Mouse (Mus musculus) stomach, postnatal 0 days (tissue): ENCODE data around the gene Habp2. TPM values are rescaled to one million over a fixed set of nuclear protein-coding genes. Genes with fewer than 3 reads are reported as not detected.
A peak's percentile ranks its signal among the peaks of the same experiment; 100 is the strongest.

Experiments
- ATAC-seq: fragments of 200-750 bp; cut with Nextera tagmentation; 2 replicates; pipeline ENCODE4 v1.8.0; 2017; ENCODE audit not compliant: low FRiP score, low TSS enrichment
- DNase-seq: peaks from one replicate; pipeline ENCODE4 v3.0.0-alpha.2; 2016; ENCODE audit warnings: low spot score
- H3K27ac ChIP-seq: fragments of 300-500 bp; sonication (generic); replicated peaks from 2 replicates; pipeline ENCODE4 v1.5.1; 2014; ENCODE audit warnings: mild to moderate bottlenecking, control low read depth
- H3K27me3 ChIP-seq: fragments of 300-500 bp; sonication (generic); 2 replicates; pipeline ENCODE4 v1.6.1; 2014; ENCODE audit warnings: low read length; ENCODE audit not compliant: control insufficient read depth, insufficient read depth
- H3K36me3 ChIP-seq: fragments of 300-500 bp; sonication (generic); 2 replicates; pipeline ENCODE4 v1.6.1; 2014; ENCODE audit warnings: low read length, mixed read lengths; ENCODE audit not compliant: control insufficient read depth, insufficient read depth
- H3K4me1 ChIP-seq: fragments of 300-500 bp; sonication (generic); replicated peaks from 2 replicates; pipeline ENCODE4 v1.6.1; 2014; ENCODE audit warnings: antibody characterized with exemption; ENCODE audit not compliant: control insufficient read depth, insufficient read depth
- H3K4me2 ChIP-seq: fragments of 300-500 bp; sonication (generic); replicated peaks from 2 replicates; pipeline ENCODE4 v1.6.1; 2014; ENCODE audit warnings: low read depth, mild to moderate bottlenecking, control low read depth, moderate library complexity
- H3K4me3 ChIP-seq: fragments of 300-500 bp; sonication (generic); 2 replicates; pipeline ENCODE4 v1.5.1; 2014; ENCODE audit warnings: low read depth, low read length, control low read depth
- H3K9ac ChIP-seq: fragments of 300-500 bp; sonication (generic); 2 replicates; pipeline ENCODE4 v1.6.1; 2014; ENCODE audit warnings: mild to moderate bottlenecking, low read length, control low read depth, mixed read lengths
- H3K9me3 ChIP-seq: fragments of 300-500 bp; sonication (generic); 2 replicates; pipeline ENCODE4 v1.6.1; 2016; ENCODE audit warnings: low read length; ENCODE audit not compliant: control insufficient read depth
- CTCF ChIP-seq: IDR thresholded peaks from 2 replicates; pipeline ENCODE4 v1.5.1; 2016; ENCODE audit warnings: antibody characterized with exemption, low read depth, mild to moderate bottlenecking, moderate library complexity
- EP300 ChIP-seq: optimal IDR thresholded peaks from 2 replicates; pipeline ENCODE3; 2016; ENCODE audit warnings: antibody characterized with exemption
- WGBS: fragments of 180-500 bp; shearing (Covaris S2); extraction: QIAGEN DNeasy Blood & Tissue Kit; methylation state at CpG from one replicate; pipeline ENCODE4 v1.1.7; 2014; 5-methylcytosine and 5-hydroxymethylcytosine counted together
- polyA plus RNA-seq: library from polyadenylated mRNA; unstranded; fragments of >200 nt; fragmentation: Nextera tagmentation; extraction: Ambion mirVana; gene quantifications from 2 replicates; pipeline ENCODE4 v1.2.1, GENCODE M21; 2015

Habp2 gene
- 28.9 and 29.1 TPM in 2 replicates for polyA plus RNA-seq

DNA sequence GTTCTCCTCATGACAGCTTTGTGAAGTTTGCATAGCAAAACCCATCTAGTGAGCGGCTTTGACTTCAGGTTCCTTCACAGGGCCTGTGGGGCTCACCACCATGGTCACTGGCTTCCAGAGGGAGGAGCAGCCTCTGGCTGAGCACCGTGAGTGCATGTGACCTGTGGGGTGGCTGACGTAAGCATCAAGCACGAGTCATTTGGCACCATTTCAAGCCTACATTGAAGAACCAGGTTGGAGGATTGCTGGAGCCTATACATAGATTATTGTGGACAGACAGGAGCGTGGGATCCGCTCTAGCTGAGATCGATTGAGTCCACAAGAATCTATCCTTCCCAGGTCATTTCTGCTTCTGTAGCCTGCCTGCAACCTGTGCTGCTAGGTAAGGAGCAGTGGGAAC lies at the start of gene Habp2:
TSS of gene Habp2 (plus strand) at position 272 of the 400 bp plus-strand sequence.
- peak within 1 kb of the TSS; percentile 38 for H3K4me2 ChIP-seq
- peak; percentile 66 for DNase-seq
- H3K4me3 ChIP-seq, result no peak within 1 kb of the TSS
- peak; percentile 58 for ATAC-seq
- H3K27me3 ChIP-seq, result no peaks in the 10 kb centered on the region
- no peak within 1 kb of the TSS for H3K9ac ChIP-seq
- TF ChIP-seq EP300, result no peak
- TF ChIP-seq CTCF, result no peak
- no peaks in the 10 kb centered on the region for H3K36me3 ChIP-seq
- no peaks in the 10 kb centered on the region for H3K4me1 ChIP-seq
- H3K27ac ChIP-seq, result no peak within 1 kb of the TSS
- no peaks in the 10 kb centered on the region for H3K9me3 ChIP-seq
- WGBS, result 52% methylated on average over 7 of the region's 7 CpGs

DNA sequence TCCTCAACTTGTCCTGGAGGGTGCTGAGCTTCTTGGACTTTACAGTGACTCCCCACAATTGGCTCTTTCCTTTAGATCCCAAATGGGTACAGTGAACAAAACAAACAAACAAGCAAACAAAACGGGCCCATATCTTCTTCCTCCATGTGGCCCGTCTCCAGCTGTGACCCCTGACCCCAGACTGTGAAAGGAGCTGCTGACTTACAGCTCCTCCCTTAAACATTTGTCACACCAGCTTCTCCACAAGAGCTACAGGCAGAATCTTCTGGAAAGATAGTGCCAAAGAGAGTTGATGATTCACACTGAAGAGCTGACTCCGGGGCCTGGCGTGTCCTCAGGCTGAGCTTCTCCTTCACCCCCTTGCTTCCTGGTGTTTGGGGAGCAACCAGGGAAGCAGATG lies 48.4 kb upstream of the Habp2 start:
- Histone ChIP-seq H3K9me3 (no peaks in the 10 kb centered on the region), H3K9ac (no peak overlapping the region), H3K4me2 (no peak overlapping the region), H3K4me1 (no peaks in the 10 kb centered on the region), H3K27me3 (no peaks in the 10 kb centered on the region), H3K36me3 (no peaks in the 10 kb centered on the region), H3K27ac (no peak overlapping the region), H3K4me3 (no peak overlapping the region)
- TF ChIP-seq CTCF, result no peak
- TF ChIP-seq EP300, result no peak
- 53% methylated on average over 4 of the region's 4 CpGs for WGBS
- ATAC-seq (no peak), DNase-seq (no peak)

DNA sequence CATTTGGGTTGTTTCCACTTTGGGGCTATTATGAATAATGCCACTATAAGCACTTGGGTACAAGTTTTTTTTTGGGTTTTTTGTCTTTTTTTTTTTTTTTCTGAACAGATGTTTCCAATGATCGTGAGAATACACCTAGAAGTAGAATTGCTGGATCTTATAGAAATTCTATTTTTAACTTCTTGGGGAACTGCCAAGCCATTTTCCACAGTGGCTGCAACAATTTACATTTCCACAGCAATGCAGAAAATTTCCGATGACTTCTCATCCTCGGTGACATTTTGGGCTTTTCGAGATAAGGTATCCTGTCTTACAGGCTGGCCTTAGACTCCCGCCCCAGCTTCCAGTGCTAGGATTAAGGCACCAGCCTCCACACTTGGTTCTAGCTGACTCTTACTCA lies 41.7 kb upstream of the Habp2 start:
- DNase-seq, result no peak
- no peak overlapping the region for H3K4me2 ChIP-seq
- 56% methylated on average over 5 of the region's 5 CpGs for WGBS

DNA sequence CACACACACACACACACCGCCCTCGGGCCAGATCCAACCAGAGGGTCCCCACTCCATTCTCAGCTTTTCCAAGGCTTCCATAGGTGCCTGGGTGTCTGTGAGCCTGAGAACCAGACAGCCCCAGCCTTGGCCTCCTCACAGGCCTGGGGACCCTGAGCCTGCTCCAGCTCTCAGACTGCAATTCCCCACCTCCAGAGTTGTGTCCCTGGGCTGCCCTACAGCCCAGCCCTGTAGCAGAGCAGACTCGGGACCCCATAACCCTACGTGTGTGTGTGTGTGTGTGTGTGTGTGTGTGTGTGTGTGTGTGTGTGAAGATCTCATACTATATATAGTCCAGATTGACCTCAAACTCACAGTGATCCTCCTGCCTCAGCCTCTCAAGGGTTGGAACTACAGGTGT lies 34.1 kb upstream of the Habp2 start:
- Histone ChIP-seq H3K27me3 (no peaks in the 10 kb centered on the region), H3K27ac (peak overlapping the region; percentile 14), H3K9me3 (no peaks in the 10 kb centered on the region), H3K36me3 (no peaks in the 10 kb centered on the region), H3K4me1 (0 out of 2 replicates have a peak, but pooled peaks cover 3% of the 10 kb centered on the region), H3K4me2 (no peak overlapping the region), H3K4me3 (no peak overlapping the region), H3K9ac (no peak overlapping the region)
- DNase-seq (no peak), ATAC-seq (no peak)
- 54% methylated on average over 4 of the region's 4 CpGs for WGBS
- no peak for TF ChIP-seq EP300
- no peak for TF ChIP-seq CTCF

More for the DNA sequence above, 41.7 kb upstream of the Habp2 start:
- H3K9me3 ChIP-seq, result no peaks in the 10 kb centered on the region
- no peaks in the 10 kb centered on the region for H3K36me3 ChIP-seq
- H3K9ac ChIP-seq, result no peak overlapping the region
- no peak for TF ChIP-seq EP300
- no peak for TF ChIP-seq CTCF
- no peak overlapping the region for H3K27ac ChIP-seq
- ATAC-seq, result no peak
- no peak overlapping the region for H3K4me3 ChIP-seq
- H3K27me3 ChIP-seq, result no peaks in the 10 kb centered on the region
- no peaks in the 10 kb centered on the region for H3K4me1 ChIP-seq

DNA sequence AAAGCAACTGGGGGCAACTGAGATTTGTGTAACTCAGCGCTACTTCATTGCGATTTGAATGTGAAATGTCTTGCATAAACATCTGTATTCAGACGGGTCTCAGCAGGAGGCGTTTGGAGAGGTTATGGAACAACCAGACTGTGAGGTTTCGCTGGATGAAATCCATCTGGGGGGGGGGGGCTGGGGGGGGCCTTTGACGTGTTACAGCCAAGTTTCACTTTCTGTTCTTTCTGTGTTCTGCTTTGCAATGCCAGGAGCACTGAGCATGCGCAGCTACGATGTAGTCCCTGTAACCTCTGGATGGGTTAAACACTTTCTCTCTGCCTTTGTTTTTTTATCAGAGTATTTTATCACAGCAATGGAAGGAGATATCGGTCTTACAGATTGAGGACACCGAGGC lies 33.7 kb upstream of the Habp2 start:
- no peaks in the 10 kb centered on the region for H3K36me3 ChIP-seq
- H3K4me3 ChIP-seq, result no peak overlapping the region
- peak overlapping the region; percentile 35; the same call in 1 of the 2 replicates for H3K4me2 ChIP-seq
- H3K4me1 ChIP-seq, result 0 out of 2 replicates have a peak, but pooled peaks cover 3% of the 10 kb centered on the region
- H3K9me3 ChIP-seq, result no peaks in the 10 kb centered on the region
- H3K27me3 ChIP-seq, result no peaks in the 10 kb centered on the region
- no peak overlapping the region for H3K9ac ChIP-seq
- DNase-seq (peak; percentile 47), ATAC-seq (no peak; the same call in 1 of the 2 replicates)
- 33% methylated on average over 10 of the region's 10 CpGs for WGBS
- peak overlapping the region; percentile 61 for H3K27ac ChIP-seq
- no peak for TF ChIP-seq EP300
- no peak for TF ChIP-seq CTCF

DNA sequence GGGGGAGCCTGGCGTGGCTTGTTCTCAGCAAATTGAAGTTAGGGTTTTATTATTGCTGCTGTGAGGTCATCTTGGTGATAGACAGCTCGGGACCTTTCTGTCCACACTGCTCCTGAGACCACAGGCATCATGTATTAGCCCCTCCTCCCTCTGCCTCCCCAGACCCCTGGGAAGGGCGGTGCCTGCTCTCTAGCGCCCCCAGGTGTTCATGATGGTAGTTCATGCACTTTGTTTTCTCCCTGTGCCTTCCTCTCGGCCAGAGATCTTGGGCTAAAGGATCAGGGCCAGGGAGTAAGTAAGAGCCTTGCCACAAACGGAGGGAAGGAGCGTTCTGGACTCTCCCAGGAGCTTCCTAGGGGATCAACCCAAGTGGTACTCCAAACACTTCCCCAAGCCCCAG lies 32.2 kb upstream of the Habp2 start:
- no peaks in the 10 kb centered on the region for H3K36me3 ChIP-seq
- ATAC-seq (peak; percentile 39; the same call in 1 of the 2 replicates), DNase-seq (peak; percentile 26)
- H3K27ac ChIP-seq, result no peak overlapping the region
- no peak overlapping the region for H3K9ac ChIP-seq
- no peaks in the 10 kb centered on the region for H3K9me3 ChIP-seq
- WGBS, result 59% methylated on average over 7 of the region's 7 CpGs
- no peaks in the 10 kb centered on the region for H3K27me3 ChIP-seq
- peak; percentile 72 for TF ChIP-seq CTCF
- TF ChIP-seq EP300, result no peak
- 0 out of 2 replicates have a peak, but pooled peaks cover 3% of the 10 kb centered on the region for H3K4me1 ChIP-seq
- H3K4me3 ChIP-seq, result no peak overlapping the region
- no peak overlapping the region for H3K4me2 ChIP-seq
